Mouse (Mus musculus) gonadal fat pad, adult 2 months (tissue): ENCODE measurements at regions not wholly inside any gene's neighbourhood (a gene's known extent, or its start where the extent isn't known, plus 50 kb on each side); places are given as distances from the start of the nearest gene placed in this dataset.

Source experiments
- DNase-seq: peaks from one replicate; pipeline ENCODE4 v3.0.0-alpha.2; 2012; ENCODE audit warnings: low read depth

- no peak for DNase-seq
Measured at GRCm38 (mm10) chr1:57272593-57272992, 104.8 kb upstream of the 1700066M21Rik start.

- DNase-seq = no peak
Measured at GRCm38 (mm10) chr1:57281549-57281948, 95.9 kb upstream of the 1700066M21Rik start.

- DNase-seq = peak; percentile 89
Measured at GRCm38 (mm10) chr1:57296186-57296585, 81.2 kb upstream of the 1700066M21Rik start.

- no peak for DNase-seq
Measured at GRCm38 (mm10) chr1:57298557-57298956, 78.9 kb upstream of the 1700066M21Rik start.

- no peak for DNase-seq
Measured at GRCm38 (mm10) chr1:57301260-57301979, 76.0 kb upstream of the 1700066M21Rik start.

GRCm38 (mm10) chr1:57301980-57302331 lies 75.5 kb upstream of the 1700066M21Rik start:
- no peak for DNase-seq

GRCm38 (mm10) chr1:57304757-57305156 lies 72.7 kb upstream of the 1700066M21Rik start:
- no peak for DNase-seq

- DNase-seq = no peak
Measured at GRCm38 (mm10) chr1:57322535-57322934, 54.9 kb upstream of the 1700066M21Rik start.

GRCm38 (mm10) chr1:57323118-57323517 lies 54.3 kb upstream of the 1700066M21Rik start:
- no peak for DNase-seq

GRCm38 (mm10) chr1:57325585-57326165 lies 51.7 kb upstream of the 1700066M21Rik start:
- no peak for DNase-seq
